Mouse (Mus musculus) E14TG2a.4 (cell line): ENCODE results near the gene Edc4.

Experiments
- H3K27me3 ChIP-seq: 2 replicates; pipeline ENCODE4 v1.6.1; 2014; ENCODE audit warnings: low read length, control low read depth; ENCODE audit not compliant: insufficient read depth
- H3K36me3 ChIP-seq: 2 replicates; pipeline ENCODE4 v1.6.1; 2014; ENCODE audit warnings: low read length, control low read depth; ENCODE audit not compliant: insufficient read depth
- H3K4me1 ChIP-seq: replicated peaks from 2 replicates; pipeline ENCODE4 v1.6.1; 2014; ENCODE audit warnings: low read depth, low read length, control low read depth
- H3K4me3 ChIP-seq: replicated peaks from 2 replicates; pipeline ENCODE4 v1.5.1; 2014; ENCODE audit warnings: mild to moderate bottlenecking, low read length
- H3K9me3 ChIP-seq: 2 replicates; pipeline ENCODE4 v1.6.1; 2014; ENCODE audit warnings: low read length, control low read depth
- CTCF ChIP-seq: conservative IDR thresholded peaks from 2 replicates; pipeline ENCODE4 v1.5.1; 2014; ENCODE audit warnings: low read length
- NANOG ChIP-seq: IDR thresholded peaks from 2 replicates; pipeline ENCODE4 v1.6.1; 2014; ENCODE audit warnings: borderline replicate concordance, low read length, mixed read lengths
- POU5F1 ChIP-seq: IDR thresholded peaks from 2 replicates; pipeline ENCODE4 v1.6.1; 2014; ENCODE audit warnings: low read length, borderline replicate concordance

Edc4 gene

GRCm38 (mm10) chr8:105943321-105943739 is 62.6 kb downstream of the Edc4 start, which contains the start of gene Lcat:
TSS of gene Lcat (minus strand) at chr8:105943382.
- Histone ChIP-seq H3K9me3 (no peaks in the 10 kb centered on the region), H3K27me3 (no peaks in the 10 kb centered on the region), H3K4me1 (peaks cover 49% of the 10 kb centered on the region), H3K4me3 (peak within 1 kb of the TSS; percentile 13; the same call in 1 of the 2 replicates), H3K36me3 (peaks cover 85% of the 10 kb centered on the region)
- no peak for TF ChIP-seq CTCF
- TF ChIP-seq POU5F1: no peak
- TF ChIP-seq NANOG: no peak
